Mouse (Mus musculus) thymus, postnatal 14 days (tissue): Measurements from ENCODE around the gene Cd40.

Experiments
- DNase-seq: peaks from one replicate; pipeline ENCODE4 v3.0.0; 2021

Gene Cd40

GRCm38 (mm10) chr2:165106585-165106984 is 51.2 kb downstream of the Cd40 start:
- DNase-seq, result no peak

GRCm38 (mm10) chr2:165112149-165112548 is 56.7 kb downstream of the Cd40 start:
- DNase-seq, result peak; percentile 84

- DNase-seq, result no peak
These were observed 58.3 kb downstream of the Cd40 start for GRCm38 (mm10) chr2:165113733-165114132.

GRCm38 (mm10) chr2:165120765-165121164 is 65.3 kb downstream of the Cd40 start:
- DNase-seq, result no peak

GRCm38 (mm10) chr2:165121206-165121840 is 65.9 kb downstream of the Cd40 start:
- DNase-seq, result no peak
